Mouse (Mus musculus): ENCODE measurements around the gene Slc13a4.

Gene Slc13a4

DNA sequence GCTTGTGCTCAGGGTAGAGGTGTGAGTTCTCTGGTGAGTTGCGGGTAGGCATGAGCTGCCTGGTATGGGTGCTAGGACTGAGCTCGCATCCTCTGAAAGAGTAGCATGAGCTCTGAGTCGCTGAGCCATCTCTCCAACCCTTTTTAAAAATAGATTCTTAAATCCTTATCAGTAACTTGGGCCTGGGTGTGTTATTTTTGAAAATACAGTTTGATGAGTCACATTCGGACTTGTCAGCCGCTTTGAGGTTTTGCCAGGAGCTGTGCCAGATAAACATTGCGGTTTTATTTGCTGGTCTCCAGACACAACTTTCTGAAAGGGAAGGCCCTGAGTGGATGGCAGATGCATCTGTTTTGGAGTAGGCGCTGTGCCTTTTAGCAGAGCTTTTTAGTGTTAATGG, 51.2 kb downstream of the Slc13a4 start:
- peak; percentile 74 to 78 for DNase-seq (ENCODE audit: low spot score in 2 of 2)

DNA sequence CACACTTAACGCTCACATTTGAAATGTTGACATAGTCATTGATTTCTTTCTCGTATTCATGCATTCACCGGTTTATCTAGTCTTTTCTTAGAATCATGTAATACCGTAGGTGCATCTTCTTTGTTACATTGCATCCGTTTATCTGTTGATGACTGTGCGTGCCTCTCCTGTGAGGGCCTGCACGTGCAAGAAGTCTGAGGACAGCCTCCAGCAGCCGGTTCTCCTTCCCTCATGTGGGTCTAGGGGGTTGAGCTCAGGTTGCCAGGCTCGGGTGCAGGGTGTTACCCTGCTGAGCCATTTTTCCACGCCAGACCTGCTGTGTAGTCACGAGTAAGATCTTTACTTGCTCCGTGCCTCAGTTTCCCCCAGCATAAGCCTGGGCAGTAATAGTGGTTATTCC, 52.9 kb downstream of the Slc13a4 start:
- no peak for DNase-seq (ENCODE audit: low spot score in 2 of 2)

GRCm38 (mm10) chr6:35254136-35254904, 53.6 kb downstream of the Slc13a4 start:
- no peak for DNase-seq (ENCODE audit: low spot score in 2 of 2)

- DNase-seq (ENCODE audit: low spot score in 2 of 2), result no peak
Measured at GRCm38 (mm10) chr6:35253474-35253873, 54.5 kb downstream of the Slc13a4 start.

GRCm38 (mm10) chr6:35252477-35253346, 55.2 kb downstream of the Slc13a4 start:
- peak; percentile 82 to 89 for DNase-seq (ENCODE audit: low spot score in 2 of 2)

DNA sequence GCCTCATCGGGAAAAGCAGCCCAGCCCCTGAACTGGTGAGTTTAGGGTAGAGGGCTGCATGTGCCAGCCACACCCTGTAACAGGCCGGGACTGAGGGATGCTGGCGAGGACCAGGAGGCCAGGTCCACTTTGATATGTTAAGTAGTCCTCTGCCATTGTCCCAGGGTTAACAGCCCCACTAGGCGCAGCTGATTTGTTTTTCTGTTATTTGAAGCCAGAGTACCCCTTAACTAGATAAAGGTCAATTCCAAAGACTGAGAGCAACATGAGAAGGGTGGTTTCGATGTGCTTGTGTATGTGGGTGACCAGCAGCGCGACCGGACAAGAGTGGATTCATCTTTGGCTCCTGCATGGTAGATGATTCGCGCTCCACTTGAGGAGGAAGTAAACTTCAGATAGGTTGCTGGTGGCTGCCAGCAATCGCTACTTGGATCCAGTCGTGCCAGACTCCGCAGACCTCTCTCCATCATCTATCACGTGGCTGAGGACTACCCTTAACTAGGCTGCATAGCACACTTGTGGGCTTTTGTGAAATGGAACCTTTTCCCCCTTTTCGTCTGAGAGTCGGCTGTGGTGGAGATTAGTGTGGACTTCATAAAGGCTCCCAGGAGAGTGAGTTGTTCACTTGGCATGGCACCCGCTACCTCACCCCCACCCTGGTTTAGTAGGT, 56.0 kb downstream of the Slc13a4 start:
- no peak for DNase-seq (ENCODE audit: low spot score in 2 of 2)

DNA sequence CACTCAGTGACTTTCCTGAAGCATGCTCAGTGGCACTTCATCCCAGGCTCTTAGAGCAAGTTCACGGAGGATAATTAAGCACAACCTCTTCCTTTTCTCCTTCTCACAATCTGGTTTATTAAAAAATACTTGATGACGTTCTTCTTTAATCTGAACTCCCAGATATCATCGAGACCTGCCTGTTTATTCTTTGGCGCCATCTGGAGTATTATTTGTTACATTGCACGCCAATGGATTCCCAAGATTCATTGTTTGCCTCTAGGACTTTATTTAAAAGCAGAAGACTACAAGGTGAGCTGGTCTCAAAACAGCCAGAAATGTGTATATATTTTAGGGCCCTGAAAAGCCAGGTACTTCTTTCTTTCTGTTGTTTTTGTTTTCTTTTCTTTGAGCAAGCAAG, 62.8 kb downstream of the Slc13a4 start:
- DNase-seq (ENCODE audit: low spot score in 2 of 2), result no peak

GRCm38 (mm10) chr6:35243989-35244388, 63.9 kb downstream of the Slc13a4 start:
- no peak for DNase-seq (ENCODE audit: low spot score in 2 of 2)

GRCm38 (mm10) chr6:35243252-35243651, 64.7 kb downstream of the Slc13a4 start:
- no peak for DNase-seq (ENCODE audit: low spot score in 2 of 2)

DNA sequence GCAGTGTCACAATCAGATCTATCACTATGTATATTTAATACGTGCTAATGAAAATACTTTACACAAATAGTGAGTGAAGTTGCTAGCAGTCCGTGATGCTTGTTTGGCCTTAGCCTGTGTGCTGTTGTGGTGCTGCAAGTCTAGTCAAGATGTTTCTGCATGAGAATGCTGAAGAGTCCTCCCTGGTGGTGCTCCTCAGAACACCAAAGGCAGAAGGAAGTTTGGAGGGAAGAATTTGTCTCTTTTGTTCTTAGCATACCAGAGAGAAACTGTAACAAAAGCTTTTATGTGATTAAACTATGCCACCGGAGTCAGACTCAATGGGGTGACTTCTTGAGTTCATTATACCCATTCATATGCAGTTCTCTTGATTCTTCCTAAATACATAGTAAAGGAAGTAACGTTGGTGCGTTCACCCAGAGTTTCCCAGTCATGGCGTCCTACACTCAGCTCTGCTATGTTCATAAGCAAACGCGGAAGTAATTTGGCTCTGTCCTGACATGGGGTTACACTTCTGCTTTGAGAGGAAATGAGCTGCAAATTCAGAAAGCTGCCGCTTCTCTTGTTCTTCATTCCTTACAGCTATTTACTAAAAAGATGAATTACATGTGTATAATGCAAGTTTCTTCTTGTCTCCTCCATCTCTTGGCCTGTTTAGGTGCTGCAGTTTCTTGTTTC, 71.7 kb downstream of the Slc13a4 start:
- DNase-seq (ENCODE audit: low spot score in 2 of 2), result no peak

- DNase-seq (ENCODE audit: low spot score in 2 of 2), result no peak
Measured at GRCm38 (mm10) chr6:35229415-35229814, 78.5 kb downstream of the Slc13a4 start.

- DNase-seq (ENCODE audit: low spot score in 2 of 2), result no peak
Measured at GRCm38 (mm10) chr6:35225696-35226095, 82.2 kb downstream of the Slc13a4 start.
